Mouse (Mus musculus) stomach, postnatal 0 days (tissue): ENCODE results near the gene Sipa1l2.

Source experiments
- CTCF ChIP-seq: IDR thresholded peaks from 2 replicates; pipeline ENCODE4 v1.5.1; 2016; ENCODE audit warnings: antibody characterized with exemption, low read depth, mild to moderate bottlenecking, moderate library complexity
- EP300 ChIP-seq: optimal IDR thresholded peaks from 2 replicates; pipeline ENCODE3; 2016; ENCODE audit warnings: antibody characterized with exemption

DNA sequence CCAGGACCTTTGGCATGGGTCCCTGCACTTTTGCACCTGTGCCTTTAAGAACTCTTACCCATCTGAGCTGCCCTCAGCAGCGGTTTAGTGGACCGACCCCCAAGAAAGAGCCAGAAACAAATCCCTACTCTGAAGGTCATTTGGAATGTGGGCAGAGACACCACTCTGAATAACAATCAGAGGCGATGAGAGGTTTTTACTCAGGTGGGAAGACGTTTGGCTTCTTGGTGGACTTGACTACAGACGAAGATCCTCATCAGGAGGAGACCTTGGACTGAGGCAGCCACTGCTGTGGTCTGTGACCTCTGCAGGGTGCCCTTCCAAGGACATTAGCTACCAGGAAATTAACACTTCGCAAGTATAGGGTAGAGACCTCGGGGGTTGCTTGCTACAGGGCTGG is 177.9 kb downstream of the Sipa1l2 start:
- TF ChIP-seq CTCF = no peak
- TF ChIP-seq EP300 = no peak
